Mouse (Mus musculus): ENCODE measurements at regions not wholly inside any gene's neighbourhood (a gene's known extent, or its start where the extent isn't known, plus 50 kb on each side); places are given as distances from the start of the nearest gene placed in this dataset.
A peak's percentile ranks its signal among the peaks of the same experiment; 100 is the strongest.

- TF ChIP-seq CTCF (conservative IDR thresholded peaks at IDR 0.05; ENCODE audit: insufficient read depth, insufficient read length, low read depth, low read length) = no peak
- no peak for TF ChIP-seq POLR2A (IDR thresholded peaks at IDR 0.05; ENCODE audit: low read depth, low read length)
- 93% methylated on average over 6 of the region's 6 CpGs for WGBS
- Histone ChIP-seq H3K4me1 (ENCODE audit: control insufficient read depth, insufficient read depth, low read length) (no peaks in the 10 kb centered on the region), H3K36me3 (ENCODE audit: control insufficient read depth, insufficient read depth, low read length) (no peaks in the 10 kb centered on the region), H3K27ac (ENCODE audit: insufficient read depth, low read depth, low read length) (no peak overlapping the region), H3K27me3 (replicated peaks; ENCODE audit: control insufficient read depth, insufficient read depth, low read length) (no peaks in the 10 kb centered on the region), H3K4me3 (ENCODE audit: insufficient read depth, low read depth, low read length) (no peak overlapping the region)
- no peak for DNase-seq
These were observed 243.2 kb downstream of the Cbln1 start for GRCm38 (mm10) chr8:87229182-87229581.

- DNase-seq = no peak
- Histone ChIP-seq H3K4me3 (ENCODE audit: insufficient read depth, low read depth, low read length) (no peak overlapping the region), H3K27me3 (replicated peaks; ENCODE audit: control insufficient read depth, insufficient read depth, low read length) (no peaks in the 10 kb centered on the region), H3K4me1 (ENCODE audit: control insufficient read depth, insufficient read depth, low read length) (no peaks in the 10 kb centered on the region), H3K27ac (ENCODE audit: insufficient read depth, low read depth, low read length) (no peak overlapping the region), H3K36me3 (ENCODE audit: control insufficient read depth, insufficient read depth, low read length) (no peaks in the 10 kb centered on the region)
- TF ChIP-seq CTCF (conservative IDR thresholded peaks at IDR 0.05; ENCODE audit: insufficient read depth, insufficient read length, low read depth, low read length) (no peak), POLR2A (IDR thresholded peaks at IDR 0.05; ENCODE audit: low read depth, low read length) (no peak)
- WGBS = 84% methylated on average over 6 of the region's 6 CpGs
These were observed 243.6 kb downstream of the Cbln1 start for GRCm38 (mm10) chr8:87228777-87229176.

GRCm38 (mm10) chr8:87225504-87226425 lies 246.6 kb downstream of the Cbln1 start:
- Histone ChIP-seq H3K4me3 (ENCODE audit: insufficient read depth, low read depth, low read length) (no peak overlapping the region), H3K4me1 (ENCODE audit: control insufficient read depth, insufficient read depth, low read length) (no peaks in the 10 kb centered on the region), H3K27ac (ENCODE audit: insufficient read depth, low read depth, low read length) (no peak overlapping the region), H3K27me3 (replicated peaks; ENCODE audit: control insufficient read depth, insufficient read depth, low read length) (no peaks in the 10 kb centered on the region), H3K36me3 (ENCODE audit: control insufficient read depth, insufficient read depth, low read length) (no peaks in the 10 kb centered on the region)
- TF ChIP-seq POLR2A (IDR thresholded peaks at IDR 0.05; ENCODE audit: low read depth, low read length) = no peak
- no peak for TF ChIP-seq CTCF (conservative IDR thresholded peaks at IDR 0.05; ENCODE audit: insufficient read depth, insufficient read length, low read depth, low read length)
- WGBS = 77% methylated on average over 11 of the region's 11 CpGs
- no peak for DNase-seq

- Histone ChIP-seq H3K4me3 (ENCODE audit: insufficient read depth, low read depth, low read length) (no peak overlapping the region), H3K27me3 (replicated peaks; ENCODE audit: control insufficient read depth, insufficient read depth, low read length) (no peaks in the 10 kb centered on the region), H3K36me3 (ENCODE audit: control insufficient read depth, insufficient read depth, low read length) (no peaks in the 10 kb centered on the region), H3K27ac (ENCODE audit: insufficient read depth, low read depth, low read length) (no peak overlapping the region), H3K4me1 (ENCODE audit: control insufficient read depth, insufficient read depth, low read length) (no peaks in the 10 kb centered on the region)
- DNase-seq = no peak
- 72% methylated on average over 6 of the region's 6 CpGs for WGBS
- no peak for TF ChIP-seq POLR2A (IDR thresholded peaks at IDR 0.05; ENCODE audit: low read depth, low read length)
- TF ChIP-seq CTCF (conservative IDR thresholded peaks at IDR 0.05; ENCODE audit: insufficient read depth, insufficient read length, low read depth, low read length) = no peak
These were observed 251.8 kb downstream of the Cbln1 start for GRCm38 (mm10) chr8:87220581-87220980.

GRCm38 (mm10) chr8:87218956-87219482 lies 253.4 kb downstream of the Cbln1 start:
- no peaks in the 10 kb centered on the region; the same call in 1 of the 2 replicates for H3K27me3 ChIP-seq (replicated peaks; ENCODE audit: control insufficient read depth, insufficient read depth, low read length)
- no peak overlapping the region for H3K27ac ChIP-seq (ENCODE audit: insufficient read depth, low read depth, low read length)
- WGBS = 19% methylated on average over 6 of the region's 6 CpGs
- peak; percentile 32 for DNase-seq
- no peak overlapping the region for H3K4me3 ChIP-seq (ENCODE audit: insufficient read depth, low read depth, low read length)
- TF ChIP-seq POLR2A (IDR thresholded peaks at IDR 0.05; ENCODE audit: low read depth, low read length) = no peak
- TF ChIP-seq CTCF (conservative IDR thresholded peaks at IDR 0.05; ENCODE audit: insufficient read depth, insufficient read length, low read depth, low read length) = peak; percentile 69
- no peaks in the 10 kb centered on the region for H3K36me3 ChIP-seq (ENCODE audit: control insufficient read depth, insufficient read depth, low read length)
- H3K4me1 ChIP-seq (ENCODE audit: control insufficient read depth, insufficient read depth, low read length) = no peaks in the 10 kb centered on the region

- no peaks in the 10 kb centered on the region; the same call in 1 of the 2 replicates for H3K27me3 ChIP-seq (replicated peaks; ENCODE audit: control insufficient read depth, insufficient read depth, low read length)
- H3K27ac ChIP-seq (ENCODE audit: insufficient read depth, low read depth, low read length) = no peak overlapping the region
- no peak overlapping the region for H3K4me3 ChIP-seq (ENCODE audit: insufficient read depth, low read depth, low read length)
- no peaks in the 10 kb centered on the region for H3K36me3 ChIP-seq (ENCODE audit: control insufficient read depth, insufficient read depth, low read length)
- 82% methylated on average over 10 of the region's 10 CpGs for WGBS
- TF ChIP-seq POLR2A (IDR thresholded peaks at IDR 0.05; ENCODE audit: low read depth, low read length) (no peak), CTCF (conservative IDR thresholded peaks at IDR 0.05; ENCODE audit: insufficient read depth, insufficient read length, low read depth, low read length) (no peak)
- no peaks in the 10 kb centered on the region for H3K4me1 ChIP-seq (ENCODE audit: control insufficient read depth, insufficient read depth, low read length)
- DNase-seq = no peak
These were observed 257.4 kb downstream of the Cbln1 start for GRCm38 (mm10) chr8:87214962-87215361.

GRCm38 (mm10) chr8:87210546-87210945 lies 261.9 kb downstream of the Cbln1 start:
- Histone ChIP-seq H3K4me1 (ENCODE audit: control insufficient read depth, insufficient read depth, low read length) (no peaks in the 10 kb centered on the region), H3K27me3 (replicated peaks; ENCODE audit: control insufficient read depth, insufficient read depth, low read length) (no peaks in the 10 kb centered on the region; the same call in 1 of the 2 replicates), H3K27ac (ENCODE audit: insufficient read depth, low read depth, low read length) (no peak overlapping the region), H3K4me3 (ENCODE audit: insufficient read depth, low read depth, low read length) (no peak overlapping the region), H3K36me3 (ENCODE audit: control insufficient read depth, insufficient read depth, low read length) (no peaks in the 10 kb centered on the region)
- TF ChIP-seq POLR2A (IDR thresholded peaks at IDR 0.05; ENCODE audit: low read depth, low read length) (no peak), CTCF (conservative IDR thresholded peaks at IDR 0.05; ENCODE audit: insufficient read depth, insufficient read length, low read depth, low read length) (no peak)
- DNase-seq = no peak
- WGBS = 45% methylated on average over 4 of the region's 4 CpGs
